Mouse (Mus musculus) frontal cortex, adult (tissue): ENCODE results near the gene Cd3d.

Experiments
- ATAC-seq: cut with Nextera tagmentation; 2 replicates; pipeline ENCODE4 v1.9.2; 2017; ENCODE audit warnings: mild to moderate bottlenecking, moderate library complexity, mixed read lengths; ENCODE audit not compliant: low TSS enrichment

Gene Cd3d

GRCm38 (mm10) chr9:44993268-44993667 lies 11.7 kb downstream of the Cd3d start:
- ATAC-seq = no peak

- no peak for ATAC-seq
These were observed 13.4 kb downstream of the Cd3d start for GRCm38 (mm10) chr9:44994962-44995361.

GRCm38 (mm10) chr9:44996590-44996989 lies 15.0 kb downstream of the Cd3d start:
- ATAC-seq = no peak

GRCm38 (mm10) chr9:44998138-44998537 lies 16.6 kb downstream of the Cd3d start:
- ATAC-seq = no peak

- peak; percentile 67; the same call in 1 of the 2 replicates for ATAC-seq
These were observed 17.6 kb downstream of the Cd3d start for GRCm38 (mm10) chr9:44999171-44999570.

GRCm38 (mm10) chr9:44999776-45000175 lies 18.2 kb downstream of the Cd3d start:
- ATAC-seq = no peak

GRCm38 (mm10) chr9:45000249-45000648 lies 18.7 kb downstream of the Cd3d start:
- no peak for ATAC-seq

DNA sequence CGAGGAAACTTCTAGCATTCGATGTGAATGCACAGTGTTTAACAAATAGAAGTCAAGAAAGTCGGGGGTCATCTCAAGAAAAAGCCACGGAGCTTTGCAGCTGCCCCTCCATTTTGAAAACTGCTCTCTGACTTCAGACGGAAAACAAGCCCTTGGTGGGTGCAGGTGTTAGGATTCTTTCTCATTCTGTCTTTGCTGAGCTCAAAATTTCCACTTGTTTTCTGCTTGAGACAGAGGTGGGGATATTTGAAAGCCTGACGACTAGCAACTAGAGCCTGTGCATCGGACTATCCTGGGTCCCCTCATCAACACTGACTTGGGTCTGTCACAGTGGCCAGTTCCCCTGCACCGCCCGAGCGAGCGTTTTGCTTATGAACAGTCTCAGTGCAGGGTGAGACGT lies 25.8 kb downstream of the Cd3d start:
- no peak for ATAC-seq

GRCm38 (mm10) chr9:45008342-45008741 lies 26.8 kb downstream of the Cd3d start:
- no peak for ATAC-seq

DNA sequence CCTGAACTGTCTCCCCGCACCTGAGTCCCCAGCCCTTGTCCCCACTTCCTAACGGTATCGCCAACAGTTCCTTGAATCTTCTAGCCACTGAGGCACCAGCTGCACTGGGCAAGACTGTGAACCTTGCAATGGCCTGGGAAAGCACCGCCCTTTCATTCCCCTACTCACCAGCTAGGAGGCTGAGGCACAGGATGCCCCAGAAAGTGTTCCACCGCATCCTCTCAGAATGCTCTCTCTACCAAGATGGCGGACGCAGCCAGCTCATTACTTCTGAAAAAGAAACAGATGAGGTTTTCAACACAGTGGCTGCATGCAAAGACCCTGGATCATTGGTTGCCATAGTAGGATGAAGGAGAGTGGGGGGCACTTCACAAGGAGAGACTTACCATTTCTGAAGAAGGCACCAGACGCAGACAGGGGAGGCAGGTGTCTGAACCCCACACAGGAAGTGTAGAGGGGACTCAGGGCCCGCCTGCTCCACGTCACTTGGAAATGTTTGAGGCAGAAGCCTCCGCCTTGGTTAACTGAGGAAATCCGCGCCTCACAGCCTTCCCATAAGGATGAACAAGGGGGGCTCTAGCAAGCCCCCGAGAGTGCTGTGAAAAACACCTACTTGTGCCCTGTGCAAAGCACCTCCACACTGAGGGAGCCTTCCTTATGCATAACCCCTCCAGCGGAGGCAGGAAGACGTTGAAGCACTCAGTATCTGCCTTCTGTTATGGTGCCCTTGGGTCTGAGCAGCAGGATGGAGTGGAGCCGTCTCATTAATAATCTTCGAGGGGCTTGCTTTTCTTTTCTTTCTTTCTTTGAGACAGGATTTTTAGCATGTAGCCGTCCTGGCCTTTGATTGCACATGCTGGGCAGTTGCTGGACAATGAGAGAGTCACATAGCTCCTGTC lies 27.8 kb downstream of the Cd3d start, which contains the start of gene Cd3e:
Cd3e (minus strand) TSS at position 448 of the 899 bp plus-strand sequence.
- ATAC-seq = no peak

GRCm38 (mm10) chr9:45010461-45010860 lies 28.9 kb downstream of the Cd3d start:
- no peak for ATAC-seq

- no peak for ATAC-seq
These were observed 29.7 kb downstream of the Cd3d start for GRCm38 (mm10) chr9:45011291-45011690.

DNA sequence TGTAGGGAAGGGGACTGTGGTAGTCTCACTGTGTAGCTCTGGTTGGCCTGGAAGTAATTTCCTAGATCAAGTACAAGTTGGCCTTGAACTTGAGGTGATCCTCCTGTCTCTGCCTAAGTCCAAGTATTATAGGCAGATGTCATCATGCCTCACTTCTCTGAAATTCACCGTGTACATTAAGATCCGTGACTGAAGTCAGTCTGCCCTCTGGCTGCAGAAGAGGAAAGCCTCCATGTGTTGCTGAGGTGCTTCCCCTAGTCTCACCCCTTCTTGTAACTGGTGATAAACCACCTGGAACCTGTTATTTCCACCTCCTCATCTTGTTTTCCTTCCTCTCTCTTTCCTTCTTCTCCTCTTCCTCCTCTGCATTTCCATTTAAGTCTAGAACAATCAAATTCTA lies 33.3 kb downstream of the Cd3d start:
- ATAC-seq = no peak

DNA sequence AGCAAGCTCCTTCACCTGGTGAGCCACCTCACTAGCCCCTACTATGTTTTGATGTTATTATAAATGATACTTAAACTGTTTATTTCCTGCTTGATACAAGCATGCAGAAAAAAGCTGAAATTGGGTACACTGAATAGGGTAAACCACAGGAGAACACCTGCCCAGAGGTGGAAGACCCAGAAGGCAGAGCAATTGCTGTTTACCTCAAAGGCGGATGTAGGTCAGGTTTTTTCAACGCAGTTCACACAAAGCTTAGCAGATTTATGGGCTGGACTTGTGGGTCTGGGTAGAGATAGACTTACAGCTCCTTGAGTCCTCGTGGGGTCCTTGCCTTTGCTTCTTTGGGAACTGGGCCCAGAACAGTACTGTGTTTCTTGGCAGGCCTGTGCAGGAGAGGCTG lies 34.3 kb downstream of the Cd3d start:
- no peak for ATAC-seq

DNA sequence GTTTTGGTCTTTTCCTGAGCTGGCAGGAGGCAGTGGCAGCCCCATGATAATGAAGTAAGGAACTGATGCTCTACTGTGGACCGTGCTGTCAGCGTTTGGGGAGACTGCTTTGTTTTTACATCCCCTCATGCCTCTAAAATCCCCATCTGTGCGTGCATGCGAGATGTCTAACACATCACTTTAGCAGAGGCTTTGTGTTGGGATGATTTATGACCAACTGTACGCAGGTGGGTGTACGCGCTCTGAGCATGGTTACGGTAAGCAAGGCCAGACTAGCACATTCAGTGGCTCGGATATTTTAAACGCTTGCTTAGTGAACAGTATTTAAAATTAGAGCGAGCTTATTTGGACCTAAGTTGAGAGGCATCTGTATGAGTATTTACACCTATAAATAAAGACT lies 36.4 kb downstream of the Cd3d start:
- peak; percentile 76 for ATAC-seq

- ATAC-seq = peak; percentile 57; the same call in 1 of the 2 replicates
These were observed 41.2 kb downstream of the Cd3d start for GRCm38 (mm10) chr9:45022800-45023199.

GRCm38 (mm10) chr9:45023638-45024037 lies 42.1 kb downstream of the Cd3d start:
- ATAC-seq = no peak

- no peak for ATAC-seq
These were observed 42.6 kb downstream of the Cd3d start for GRCm38 (mm10) chr9:45024187-45024586.

- ATAC-seq = no peak
These were observed 45.8 kb downstream of the Cd3d start for GRCm38 (mm10) chr9:45027376-45027775.

DNA sequence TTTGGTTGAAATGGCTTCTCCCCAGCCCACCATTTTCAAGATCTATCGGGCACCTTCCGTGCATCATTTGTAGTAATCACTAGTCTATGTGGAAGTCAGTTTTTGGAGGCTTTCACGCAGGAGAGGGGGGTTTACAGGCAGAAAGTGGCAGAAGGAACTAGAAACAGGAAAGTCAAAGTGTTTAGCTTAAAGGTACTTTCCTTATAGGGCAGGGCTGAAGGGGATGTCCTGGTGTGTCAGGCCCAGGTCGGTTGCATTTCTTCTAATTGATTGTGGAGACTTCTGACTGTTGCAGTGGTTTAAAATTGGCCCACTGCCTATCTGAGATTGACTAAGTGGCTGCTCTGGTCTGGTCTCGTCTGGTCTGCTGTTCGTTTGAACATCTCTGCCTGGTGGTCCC lies 48.8 kb downstream of the Cd3d start:
- no peak for ATAC-seq

DNA sequence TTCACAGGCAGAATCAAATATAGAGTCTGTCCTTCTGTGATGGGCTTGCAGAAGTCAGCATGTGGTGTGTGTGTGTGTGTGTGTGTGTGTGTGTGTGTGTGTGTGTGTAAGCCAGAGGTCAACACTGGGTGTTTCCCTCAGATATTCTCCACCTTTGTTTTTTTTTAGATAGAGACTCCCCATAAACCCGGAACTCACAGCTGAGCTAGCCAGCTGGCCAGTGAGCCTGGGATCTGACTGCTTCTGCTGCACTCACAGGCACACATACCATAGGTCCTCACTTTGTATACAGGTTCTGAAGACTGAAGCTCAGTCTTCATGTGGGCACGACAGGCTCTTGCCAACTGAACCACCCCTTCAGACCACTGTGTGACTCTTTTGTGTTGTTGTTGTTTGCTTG lies 50.7 kb downstream of the Cd3d start:
- ATAC-seq = no peak

DNA sequence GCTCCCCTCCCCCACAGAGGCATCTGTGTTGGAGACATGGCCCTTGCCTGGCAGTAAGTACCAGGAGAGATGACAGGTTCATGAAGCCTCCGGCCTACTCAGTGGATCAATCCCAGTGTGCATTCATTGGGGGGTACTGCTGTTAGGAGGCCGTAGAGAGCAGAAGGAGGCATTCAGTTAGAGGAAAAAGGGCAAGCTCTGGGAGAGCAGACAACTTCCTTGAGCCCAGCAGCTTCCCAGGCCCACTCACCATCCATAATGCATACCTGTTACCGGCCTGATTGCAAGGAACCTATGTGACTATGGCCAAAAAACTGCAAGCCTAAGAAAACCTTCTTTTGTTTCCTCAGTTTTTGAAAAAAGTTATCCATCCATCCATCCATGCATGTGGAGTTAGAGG lies 52.9 kb downstream of the Cd3d start:
- ATAC-seq = no peak
